Mouse (Mus musculus) liver, embryonic 14.5 days (tissue): ENCODE data around the gene Dennd1a. TPM values are rescaled to one million over a fixed set of nuclear protein-coding genes. Genes with fewer than 3 reads are reported as not detected.

Experiments used
- ATAC-seq: fragments of 200-750 bp; cut with Nextera tagmentation; 2 replicates; pipeline ENCODE4 v1.8.0; 2017; ENCODE audit warnings: moderate number of reproducible peaks, mild to moderate bottlenecking, moderate library complexity; ENCODE audit not compliant: insufficient read depth
- DNase-seq, 3 experiments: peaks; one replicate each; pipeline ENCODE4 v3.0.0-alpha.2; 2012 to 2013; ENCODE audit warnings: low read depth in 3 of 3, low spot score in 3 of 3
- H3K27ac ChIP-seq: fragments of 300-500 bp; sonication (generic); 2 replicates; pipeline ENCODE4 v1.5.1; 2014; ENCODE audit warnings: moderate library complexity, mild to moderate bottlenecking, control low read depth, inconsistent platforms
- H3K27me3 ChIP-seq: fragments of 300-500 bp; sonication (generic); 2 replicates; pipeline ENCODE4 v1.6.1; 2014; ENCODE audit warnings: mild to moderate bottlenecking, low read length, moderate library complexity; ENCODE audit not compliant: control insufficient read depth, insufficient read depth
- H3K36me3 ChIP-seq: fragments of 300-500 bp; sonication (generic); replicated peaks from 2 replicates; pipeline ENCODE4 v1.6.1; 2014; ENCODE audit warnings: low read depth; ENCODE audit not compliant: control insufficient read depth, insufficient read depth
- H3K4me1 ChIP-seq, 2 experiments: fragments of 200-500 bp in 1 of 2; fragments of 300-500 bp in 1 of 2; sonication (generic) in 1 of 2; replicated peaks; 2 replicates each; pipeline ENCODE4 v1.6.1; 2012 to 2014; ENCODE audit warnings: antibody characterized with exemption in 1 of 2, inconsistent platforms in 1 of 2, low read length in 1 of 2; ENCODE audit not compliant: control insufficient read depth in 2 of 2, insufficient read depth in 2 of 2
- H3K4me2 ChIP-seq: fragments of 300-500 bp; sonication (generic); 2 replicates; pipeline ENCODE4 v1.6.1; 2014; ENCODE audit warnings: low read depth, mild to moderate bottlenecking, control low read depth, moderate library complexity
- H3K4me3 ChIP-seq, 2 experiments: fragments of 200-500 bp in 1 of 2; fragments of 300-500 bp in 1 of 2; sonication (generic) in 1 of 2; 2 replicates each; pipeline ENCODE4 v1.5.1; 2012 to 2014; ENCODE audit warnings: low read depth in 2 of 2, low read length in 2 of 2, mild to moderate bottlenecking in 2 of 2, control low read depth in 1 of 2, inconsistent platforms in 1 of 2, moderate library complexity in 1 of 2; ENCODE audit not compliant: insufficient read depth in 1 of 2
- H3K9ac ChIP-seq: fragments of 300-500 bp; sonication (generic); replicated peaks from 2 replicates; pipeline ENCODE4 v1.6.1; 2014; ENCODE audit warnings: mild to moderate bottlenecking, control low read depth, moderate library complexity
- H3K9me3 ChIP-seq: fragments of 300-500 bp; sonication (generic); 2 replicates; pipeline ENCODE4 v1.6.1; 2016; ENCODE audit warnings: low read length, mixed read lengths; ENCODE audit not compliant: control insufficient read depth
- CTCF ChIP-seq: IDR thresholded peaks from 2 replicates; pipeline ENCODE4 v1.5.1; 2016; ENCODE audit warnings: antibody characterized with exemption, low read depth, control low read depth
- EP300 ChIP-seq: IDR thresholded peaks from 2 replicates; pipeline ENCODE4 v1.6.1; 2016; ENCODE audit warnings: antibody characterized with exemption, low read depth
- WGBS: fragments of 180-500 bp; shearing (Covaris S2); extraction: QIAGEN DNeasy Blood & Tissue Kit; methylation state at CpG from one replicate; pipeline ENCODE4 v1.1.7; 2014; ENCODE audit not compliant: insufficient replicate concordance; 5-methylcytosine and 5-hydroxymethylcytosine counted together
- microRNA-seq: library from miRNA; unstranded; fragments of <30 nt; microRNA quantifications from one replicate; pipeline ENCODE4, GENCODE M21; 2016
- polyA plus RNA-seq, 2 experiments: library from polyadenylated mRNA; depleted of rRNA in 1 of 2; stranded (reverse) in 1 of 2; unstranded in 1 of 2; fragments of >200 nt; fragmentation: Nextera tagmentation in 1 of 2; extraction: Ambion mirVana in 1 of 2; gene quantifications; 2 replicates each; pipeline versions ENCODE4 v1.2.1 to v1.2.3; 2012 to 2014

Gene Dennd1a
- polyA plus RNA-seq, 2 experiments, result 5.5 to 6.5 TPM

DNA sequence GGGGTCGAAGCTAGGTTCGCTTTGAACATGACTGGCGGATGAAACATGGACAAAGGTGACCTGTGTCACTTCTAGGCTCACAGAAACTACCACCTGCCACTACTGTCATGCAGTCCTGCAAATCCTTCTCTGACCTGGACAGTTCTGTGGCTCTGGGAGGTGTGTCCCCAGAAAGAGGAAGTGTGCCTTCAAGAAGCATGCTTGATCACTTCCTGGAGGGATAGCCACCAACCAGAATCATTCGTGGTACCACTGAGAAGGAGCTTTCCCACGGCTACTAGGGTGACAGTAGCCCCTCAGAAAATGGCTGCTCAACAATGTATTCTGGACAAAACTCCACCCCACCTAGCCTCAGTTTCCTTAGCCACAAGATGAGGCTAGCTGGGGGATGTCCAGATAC, 530.2 kb downstream of the Dennd1a start:
- Histone ChIP-seq H3K36me3 (no peaks in the 10 kb centered on the region), H3K4me2 (no peak overlapping the region), H3K4me3 (no peak overlapping the region), H3K4me1 (peaks cover 0 to 3% of the 10 kb centered on the region in 2 experiments; a peak in 1 of 4 replicates), H3K9ac (no peak overlapping the region), H3K27me3 (no peaks in the 10 kb centered on the region), H3K27ac (no peak overlapping the region), H3K9me3 (no peaks in the 10 kb centered on the region)
- no peak for DNase-seq
- no peak for TF ChIP-seq EP300
- TF ChIP-seq CTCF, result no peak
- 43% methylated on average over 5 of the region's 5 CpGs for WGBS
- ATAC-seq, result no peak

- ATAC-seq (no peak), DNase-seq (no peak)
- no peaks in the 10 kb centered on the region for H3K9me3 ChIP-seq
- no peak overlapping the region for H3K4me3 ChIP-seq
- no peaks in the 10 kb centered on the region for H3K36me3 ChIP-seq
- H3K4me1 ChIP-seq, result peaks cover 0 to 3% of the 10 kb centered on the region in 2 experiments; a peak in 1 of 4 replicates
- TF ChIP-seq EP300, result no peak
- no peak for TF ChIP-seq CTCF
- no peak overlapping the region for H3K27ac ChIP-seq
- H3K4me2 ChIP-seq, result no peak overlapping the region
- WGBS, result 35% methylated on average over 2 of the region's 2 CpGs
- H3K9ac ChIP-seq, result no peak overlapping the region
- H3K27me3 ChIP-seq, result no peaks in the 10 kb centered on the region
Observed at GRCm38 (mm10) chr2:37756220-37756930, 530.8 kb downstream of the Dennd1a start.

DNA sequence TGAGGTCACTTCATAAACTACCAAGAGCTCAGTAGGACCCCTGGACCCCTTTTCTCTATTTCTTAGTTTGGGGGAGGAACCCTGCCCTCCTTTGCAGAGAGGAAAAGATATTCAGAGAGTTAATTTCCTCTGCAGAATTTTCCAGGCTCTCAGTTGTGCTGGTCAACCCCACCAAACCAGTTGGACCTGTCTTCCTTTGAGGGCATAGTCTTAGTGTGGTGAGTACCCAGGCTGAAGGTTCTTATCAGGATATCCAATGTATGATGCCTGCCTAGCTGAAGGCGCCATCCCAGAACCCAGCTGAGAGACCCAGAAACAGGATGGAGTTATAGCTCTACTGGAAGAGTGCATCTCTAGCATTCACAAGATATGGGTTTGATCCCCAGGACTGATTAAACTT, 536.1 kb downstream of the Dennd1a start:
- H3K27ac ChIP-seq, result no peak overlapping the region
- no peaks in the 10 kb centered on the region for H3K36me3 ChIP-seq
- no peak overlapping the region for H3K9ac ChIP-seq
- no peak overlapping the region for H3K4me3 ChIP-seq
- ATAC-seq (no peak), DNase-seq (no peak)
- H3K9me3 ChIP-seq, result no peaks in the 10 kb centered on the region
- H3K4me2 ChIP-seq, result no peak overlapping the region
- TF ChIP-seq CTCF (no peak), EP300 (no peak)
- H3K4me1 ChIP-seq, result no peaks in the 10 kb centered on the region
- H3K27me3 ChIP-seq, result no peaks in the 10 kb centered on the region
- WGBS, result 79% methylated on average over 1 of the region's 1 CpGs

DNA sequence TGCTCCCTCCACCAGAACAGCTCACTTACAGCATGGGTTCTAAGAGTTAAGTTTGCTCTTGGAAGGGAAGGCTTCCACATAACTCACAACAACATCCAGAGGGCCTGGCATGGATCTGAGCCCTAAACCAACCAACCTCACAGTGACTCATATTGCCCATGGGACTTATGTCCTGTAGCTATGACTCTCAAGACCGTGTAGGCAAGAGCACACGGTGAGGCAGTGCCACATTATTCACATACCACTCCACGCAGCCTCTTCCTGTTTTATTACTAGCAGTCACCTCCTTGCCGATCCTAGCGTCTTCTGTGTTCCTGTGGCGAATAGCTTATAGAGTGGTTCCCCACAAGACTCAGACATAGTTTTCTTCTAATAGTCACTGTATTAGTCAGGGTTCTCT, 537.9 kb downstream of the Dennd1a start:
- 39% methylated on average over 6 of the region's 6 CpGs for WGBS
- no peaks in the 10 kb centered on the region for H3K4me1 ChIP-seq
- ATAC-seq, result no peak
- no peaks in the 10 kb centered on the region for H3K36me3 ChIP-seq
- no peak overlapping the region for H3K4me2 ChIP-seq
- H3K27ac ChIP-seq, result no peak overlapping the region
- TF ChIP-seq EP300 (no peak), CTCF (no peak)
- no peaks in the 10 kb centered on the region for H3K27me3 ChIP-seq
- no peak for DNase-seq
- H3K9ac ChIP-seq, result no peak overlapping the region
- H3K4me3 ChIP-seq, result no peak overlapping the region
- H3K9me3 ChIP-seq, result no peaks in the 10 kb centered on the region

Small RNA genes within 50 kb of the gene (microRNA-seq; reads per million reads assigned to microRNA genes)
- not detected for gene Gm44455

Other genes with a start within 250 kb of the Dennd1a start
- gene Lhx2, start 51.9 kb upstream of the Dennd1a start, polyA plus RNA-seq (2012; rRNA removed), result 3.0 and 3.8 TPM in 2 replicates
- gene Lhx2, start 51.9 kb upstream of the Dennd1a start, polyA plus RNA-seq (2014; fragmentation: Nextera tagmentation; extraction: Ambion mirVana), result 1.4 and 2.5 TPM in 2 replicates
- 8.6 and 9.7 TPM in 2 replicates for gene Nek6, start 224.3 kb upstream of the Dennd1a start, polyA plus RNA-seq (2012; rRNA removed)
- gene Nek6, start 224.3 kb upstream of the Dennd1a start, polyA plus RNA-seq (2014; fragmentation: Nextera tagmentation; extraction: Ambion mirVana), result 25.1 and 25.2 TPM in 2 replicates